Mouse (Mus musculus): ENCODE data around the gene Iqsec1.

The Iqsec1 gene

GRCm38 (mm10) chr6:90749414-90749937 is 239.0 kb downstream of the Iqsec1 start:
- DNase-seq, result no peak

- DNase-seq, result no peak
Observed at GRCm38 (mm10) chr6:90748976-90749375, 239.5 kb downstream of the Iqsec1 start.

GRCm38 (mm10) chr6:90746331-90746864 is 242.1 kb downstream of the Iqsec1 start:
- no peak for DNase-seq

GRCm38 (mm10) chr6:90745401-90746198 is 242.9 kb downstream of the Iqsec1 start:
- DNase-seq, result no peak

GRCm38 (mm10) chr6:90742453-90742852 is 246.0 kb downstream of the Iqsec1 start:
- no peak for DNase-seq

- no peak for DNase-seq
Observed at GRCm38 (mm10) chr6:90741717-90742116, 246.8 kb downstream of the Iqsec1 start.

GRCm38 (mm10) chr6:90741056-90741420 is 247.4 kb downstream of the Iqsec1 start:
- DNase-seq, result no peak

- no peak for DNase-seq
Observed at GRCm38 (mm10) chr6:90740348-90741055, 248.0 kb downstream of the Iqsec1 start.

- DNase-seq, result peak; percentile 90
Observed at GRCm38 (mm10) chr6:90737376-90737775, 251.1 kb downstream of the Iqsec1 start.

- peak; percentile 75 for DNase-seq
Observed at GRCm38 (mm10) chr6:90736691-90737245, 251.7 kb downstream of the Iqsec1 start.

GRCm38 (mm10) chr6:90736074-90736672 is 252.3 kb downstream of the Iqsec1 start:
- no peak for DNase-seq

GRCm38 (mm10) chr6:90735396-90736036 is 253.0 kb downstream of the Iqsec1 start:
- no peak for DNase-seq

GRCm38 (mm10) chr6:90734806-90735205 is 253.7 kb downstream of the Iqsec1 start:
- no peak for DNase-seq

GRCm38 (mm10) chr6:90731327-90731726 is 257.2 kb downstream of the Iqsec1 start:
- DNase-seq, result no peak

- DNase-seq, result no peak
Observed at GRCm38 (mm10) chr6:90729829-90730228, 258.7 kb downstream of the Iqsec1 start.

GRCm38 (mm10) chr6:90728491-90728931 is 260.0 kb downstream of the Iqsec1 start:
- peak; percentile 85 for DNase-seq

GRCm38 (mm10) chr6:90727826-90728225 is 260.7 kb downstream of the Iqsec1 start:
- no peak for DNase-seq

GRCm38 (mm10) chr6:90726711-90727122 is 261.8 kb downstream of the Iqsec1 start:
- DNase-seq, result no peak

GRCm38 (mm10) chr6:90725526-90725925 is 263.0 kb downstream of the Iqsec1 start:
- no peak for DNase-seq

GRCm38 (mm10) chr6:90722993-90723392 is 265.5 kb downstream of the Iqsec1 start:
- no peak for DNase-seq

GRCm38 (mm10) chr6:90720996-90721746 is 267.3 kb downstream of the Iqsec1 start:
- DNase-seq, result peak; percentile 79

- DNase-seq, result no peak
Observed at GRCm38 (mm10) chr6:90720201-90720600, 268.3 kb downstream of the Iqsec1 start.
